Mouse (Mus musculus) bone marrow, adult 2 months (tissue): ENCODE data around the gene Fzr1. TPM values are rescaled to one million over a fixed set of nuclear protein-coding genes. Genes with fewer than 3 reads are reported as not detected.
A peak's percentile ranks its signal among the peaks of the same experiment; 100 is the strongest.

Experiments used
- H3K27ac ChIP-seq: fragments of 200-500 bp; 2 replicates; pipeline ENCODE4 v1.5.1; 2012; ENCODE audit warnings: low read depth, mild to moderate bottlenecking, control low read depth, inconsistent platforms, low read length; ENCODE audit not compliant: control insufficient read depth, poor library complexity, insufficient read depth
- H3K4me1 ChIP-seq: fragments of 200-500 bp; 2 replicates; pipeline ENCODE4 v1.6.1; 2011; ENCODE audit warnings: low read length; ENCODE audit not compliant: control insufficient read depth, insufficient read depth
- H3K4me3 ChIP-seq: fragments of 200-500 bp; replicated peaks from 2 replicates; pipeline ENCODE3; 2011; ENCODE audit warnings: mild to moderate bottlenecking, low read depth, low read length, control low read depth; ENCODE audit not compliant: control insufficient read depth
- CTCF ChIP-seq: fragments of 200-500 bp; IDR thresholded peaks from 2 replicates; pipeline ENCODE4 v1.5.1; 2011; ENCODE audit warnings: low read length, control low read depth; ENCODE audit not compliant: control insufficient read depth, insufficient read depth
- POLR2A ChIP-seq: fragments of 200-500 bp; IDR thresholded peaks from 2 replicates; pipeline ENCODE4 v1.6.1; 2011; ENCODE audit warnings: low read depth, mild to moderate bottlenecking, control low read depth, low read length, borderline replicate concordance; ENCODE audit not compliant: control insufficient read depth
- WGBS: fragments of 180-500 bp; shearing (Covaris S2); methylation state at CpG from one replicate; pipeline ENCODE4 v1.1.7; 2018; 5-methylcytosine and 5-hydroxymethylcytosine counted together
- polyA plus RNA-seq: library from polyadenylated mRNA; stranded (reverse); fragments of >200 nt; gene quantifications from 2 replicates; pipeline ENCODE4 v1.2.4, GENCODE M21; 2011; ENCODE audit warnings: low replicate concordance; ENCODE audit not compliant: missing spikeins, insufficient read depth, insufficient read length

The Fzr1 gene
- polyA plus RNA-seq, result 126 and 131 TPM in 2 replicates

DNA sequence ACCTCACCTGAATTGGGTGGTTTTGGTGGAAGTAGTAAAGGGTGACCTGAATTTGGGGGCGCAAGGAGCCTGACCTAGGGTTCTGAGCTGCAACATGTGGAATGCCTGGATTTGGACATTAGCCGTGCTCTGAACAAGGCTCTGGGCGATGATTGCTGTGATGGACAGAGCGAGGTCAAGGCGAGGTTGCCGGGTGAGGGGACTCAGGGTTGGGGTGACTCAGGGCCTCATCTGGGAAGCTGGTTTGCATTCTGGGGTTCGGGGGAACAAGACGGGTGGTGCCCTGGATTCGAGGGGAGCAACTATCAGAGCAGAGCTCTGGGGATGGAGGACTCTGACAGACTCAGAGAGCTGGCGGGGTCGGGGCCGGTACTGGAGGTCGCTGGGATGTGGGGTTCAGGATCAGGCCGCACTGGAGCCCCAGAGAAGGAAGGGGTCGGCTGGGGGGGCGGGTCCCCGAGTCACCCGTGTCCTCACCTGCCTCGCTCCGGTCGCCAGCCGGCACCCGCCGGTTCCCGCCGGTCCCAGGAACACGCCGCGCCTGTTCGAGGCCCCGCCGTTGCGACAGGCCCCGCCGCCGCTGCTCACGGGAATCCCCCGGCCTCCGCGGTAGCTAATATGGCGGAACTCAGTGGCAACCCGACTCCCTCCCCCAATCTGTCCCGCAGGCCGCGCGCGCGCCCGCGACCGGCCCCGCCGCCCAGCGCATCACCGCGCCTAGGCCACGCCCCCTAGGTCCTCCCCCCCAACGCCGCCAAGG, at the start of gene Fzr1:
TSS of gene Fzr1 (minus strand) at position 724 of the 760 bp plus-strand sequence.
- peaks cover 4% of the 10 kb centered on the region for H3K4me1 ChIP-seq
- peak; percentile 89 for TF ChIP-seq POLR2A
- TF ChIP-seq CTCF, result no peak
- H3K27ac ChIP-seq, result peak within 1 kb of the TSS; percentile 74
- WGBS, result 1% methylated on average over 59 of the region's 59 CpGs
- H3K4me3 ChIP-seq, result peak within 1 kb of the TSS; percentile 85

DNA sequence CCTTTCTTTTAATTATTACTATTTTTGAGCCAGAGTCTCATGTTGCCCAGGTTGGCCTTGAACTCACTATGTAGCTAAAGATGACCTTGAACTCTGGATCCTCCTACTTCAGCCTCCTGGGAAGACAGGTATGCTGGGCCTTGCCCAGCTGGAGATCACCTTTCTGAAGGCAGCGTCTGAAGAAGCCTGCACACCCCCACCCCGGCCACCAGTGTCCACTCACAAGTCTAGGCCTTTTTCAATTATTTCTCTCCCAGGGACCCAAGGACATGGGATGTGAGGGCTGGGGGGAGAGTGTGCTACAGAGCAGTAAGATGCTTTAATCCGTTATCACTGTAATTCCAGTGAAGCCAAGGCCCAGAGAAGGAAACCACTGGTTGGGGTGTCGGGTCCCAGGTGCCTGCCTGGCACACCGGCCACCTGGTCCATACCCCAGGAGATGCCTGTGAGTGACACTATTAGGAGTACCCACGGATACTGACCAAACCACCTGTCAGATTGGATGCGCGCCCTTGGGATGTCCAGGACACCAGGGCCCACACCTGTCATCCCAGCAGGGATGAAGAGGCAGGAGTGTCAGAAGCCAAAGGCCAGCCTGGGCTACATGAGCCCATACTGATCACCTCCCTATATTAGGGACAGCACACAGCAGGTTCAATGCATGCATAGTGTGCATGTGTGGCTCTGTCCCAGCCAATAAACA, 49.6 kb upstream of the Fzr1 start:
- 91% methylated on average over 8 of the region's 8 CpGs for WGBS
- peaks cover 10% of the 10 kb centered on the region for H3K4me1 ChIP-seq
- TF ChIP-seq POLR2A, result no peak
- no peak for TF ChIP-seq CTCF
- no peak overlapping the region for H3K27ac ChIP-seq
- no peak overlapping the region for H3K4me3 ChIP-seq

DNA sequence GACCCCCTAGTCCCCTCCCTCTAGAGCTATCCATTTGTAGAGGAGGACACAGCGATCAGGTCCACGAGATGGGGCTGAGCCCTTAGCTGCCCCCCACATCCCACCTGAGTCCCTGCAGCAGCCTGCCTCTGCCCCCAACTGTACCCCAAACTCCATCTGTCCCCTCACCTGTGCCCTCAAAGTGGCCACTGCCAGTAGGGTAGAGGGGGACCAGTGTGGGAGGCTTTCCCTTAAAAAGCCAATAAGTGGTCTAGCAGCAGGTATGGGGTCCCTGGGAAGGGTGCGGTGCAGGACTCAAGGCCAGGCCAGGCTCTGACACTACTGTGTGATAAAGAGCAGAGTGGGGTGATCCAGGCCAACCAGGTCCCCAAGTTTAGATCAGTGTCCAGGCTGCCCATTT, 49.0 kb upstream of the Fzr1 start:
- H3K27ac ChIP-seq, result no peak overlapping the region
- TF ChIP-seq CTCF (no peak), POLR2A (no peak)
- H3K4me3 ChIP-seq, result peak overlapping the region; percentile 15
- peaks cover 8% of the 10 kb centered on the region for H3K4me1 ChIP-seq
- 45% methylated on average over 3 of the region's 3 CpGs for WGBS

DNA sequence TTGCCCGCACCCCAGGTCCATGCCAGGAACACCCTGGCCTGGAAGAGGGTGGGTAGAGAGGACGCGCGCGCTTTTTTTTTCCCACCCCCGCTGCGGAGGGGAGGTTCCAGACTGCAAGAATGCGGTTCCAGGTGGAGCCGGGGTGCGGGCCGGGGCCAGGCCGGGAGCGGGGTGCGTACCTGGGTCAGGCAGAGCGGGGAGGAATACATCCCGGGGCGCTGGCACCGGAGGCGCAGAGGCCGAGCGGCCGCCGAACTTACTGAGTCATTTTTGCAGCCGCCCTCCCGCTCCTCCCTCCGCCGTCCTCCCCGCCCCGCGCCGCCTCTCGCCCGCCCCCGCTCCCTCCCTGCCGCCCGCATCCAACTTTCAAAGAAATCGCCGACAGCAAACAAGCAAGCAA, 48.6 kb upstream of the Fzr1 start:
- under 1% methylated on average over 38 of the region's 38 CpGs for WGBS
- Histone ChIP-seq H3K4me1 (peaks cover 7% of the 10 kb centered on the region), H3K27ac (peak overlapping the region; percentile 29; the same call in 1 of the 2 replicates), H3K4me3 (peak overlapping the region; percentile 52)
- TF ChIP-seq POLR2A, result peak; percentile 25; the same call in 1 of the 2 replicates
- no peak for TF ChIP-seq CTCF

DNA sequence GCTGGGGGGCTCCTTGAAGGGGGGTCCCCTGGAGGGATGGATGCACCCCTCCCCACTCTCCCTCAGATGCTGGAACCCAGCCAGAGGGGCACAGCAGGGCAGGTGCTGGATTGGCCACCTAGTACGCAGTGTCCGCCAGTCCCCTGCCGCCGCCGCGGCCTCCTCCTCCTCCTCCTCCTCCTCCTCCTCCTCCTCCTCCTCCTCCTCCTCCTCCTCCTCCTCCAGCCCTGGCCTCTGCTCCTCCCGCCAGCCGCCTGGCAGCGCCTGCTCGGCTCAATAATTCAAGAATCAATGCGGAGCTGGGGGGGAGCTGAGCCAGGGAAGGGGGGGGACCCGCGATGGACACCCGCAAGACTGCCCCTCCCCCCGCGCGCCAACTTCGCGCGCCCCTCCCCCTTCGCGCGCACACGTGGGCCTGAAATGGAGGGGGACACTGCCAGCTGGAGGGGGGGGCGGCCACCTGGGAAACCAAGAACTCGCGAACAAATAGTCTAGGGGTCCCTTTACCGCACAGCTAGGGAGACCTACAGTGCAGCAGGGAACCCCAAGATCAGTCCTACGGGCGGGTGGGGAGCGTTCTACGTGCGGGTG, 47.9 kb upstream of the Fzr1 start:
- TF ChIP-seq POLR2A, result no peak
- no peak for TF ChIP-seq CTCF
- no peak overlapping the region for H3K27ac ChIP-seq
- whole genome bisulfite sequencing, result 1% methylated on average over 29 of the region's 33 CpGs
- H3K4me1 ChIP-seq, result peaks cover 4% of the 10 kb centered on the region; the same call in 1 of the 2 replicates
- H3K4me3 ChIP-seq, result peak overlapping the region; percentile 52

DNA sequence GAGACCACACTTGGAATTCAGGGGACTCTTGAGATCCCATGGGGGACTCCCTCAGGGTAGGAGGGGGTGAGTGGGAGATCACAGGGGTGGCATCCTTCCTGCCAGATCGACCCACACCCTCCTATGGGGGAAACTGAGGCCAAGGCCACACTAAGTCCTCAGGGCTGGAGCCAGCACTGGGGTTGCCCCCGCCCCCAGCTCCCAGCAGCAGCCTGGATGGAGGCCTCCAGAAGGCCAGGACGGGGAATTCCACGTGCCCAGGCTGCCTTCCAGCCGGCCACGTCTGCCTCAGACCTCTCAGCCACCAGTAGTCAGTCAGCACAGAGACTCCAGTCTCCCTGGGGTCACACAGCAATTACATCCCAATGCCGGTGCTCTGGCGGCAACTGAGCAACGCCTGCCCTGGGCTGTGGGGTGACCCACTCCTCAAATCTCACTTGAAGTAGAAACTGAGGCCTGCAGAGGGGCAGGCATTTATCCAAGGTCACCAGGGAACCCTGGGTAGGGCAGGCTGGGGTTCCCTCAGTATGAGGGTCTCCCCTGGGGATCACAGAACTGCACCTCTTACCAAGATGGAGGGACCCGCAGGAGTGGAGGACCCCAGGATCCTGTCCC, 47.0 kb upstream of the Fzr1 start:
- 65% methylated on average over 10 of the region's 10 CpGs for WGBS
- Histone ChIP-seq H3K27ac (no peak overlapping the region), H3K4me1 (peaks cover 4% of the 10 kb centered on the region; the same call in 1 of the 2 replicates), H3K4me3 (no peak overlapping the region)
- TF ChIP-seq CTCF (no peak), POLR2A (no peak)

DNA sequence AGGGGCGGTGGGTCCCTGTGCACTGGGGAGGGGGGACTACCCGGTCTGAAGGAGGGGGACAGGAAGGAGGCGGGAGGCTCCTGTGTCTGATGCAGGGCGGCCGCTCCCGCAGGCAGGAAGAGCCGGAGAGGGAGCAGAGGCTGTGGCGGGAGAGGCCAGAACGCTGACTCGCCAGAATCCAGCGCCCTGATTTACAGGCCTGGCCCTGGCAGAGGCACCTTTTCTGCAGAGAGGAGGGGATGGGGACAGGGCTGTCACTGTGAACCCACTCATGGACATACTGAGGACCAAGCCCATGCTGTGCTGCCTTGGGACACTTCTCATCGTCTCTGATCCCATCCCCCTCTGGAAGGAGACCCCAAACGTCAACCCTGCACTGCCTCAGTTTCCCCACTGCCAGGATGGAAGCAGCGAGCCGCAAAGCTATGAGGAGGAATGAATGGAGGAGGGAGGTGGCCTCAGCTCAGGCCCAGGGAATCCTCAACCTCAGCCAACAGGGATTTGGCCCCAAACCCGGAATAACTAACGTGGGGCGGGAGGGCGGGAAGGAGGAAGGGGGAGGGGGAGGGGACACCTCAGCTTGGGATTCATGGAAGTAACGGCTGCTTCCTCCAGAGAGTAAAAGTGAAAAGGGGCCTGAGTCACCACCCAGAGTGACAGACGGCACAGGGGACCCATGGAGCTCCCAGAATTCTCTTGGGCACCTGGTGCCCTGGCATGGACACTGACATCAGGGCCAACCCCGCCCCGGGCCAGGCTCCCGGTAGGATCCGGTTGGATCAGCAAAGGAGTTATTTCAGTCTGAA, 46.1 kb upstream of the Fzr1 start:
- H3K27ac ChIP-seq, result no peak overlapping the region
- WGBS, result 41% methylated on average over 25 of the region's 25 CpGs
- H3K4me3 ChIP-seq, result no peak overlapping the region
- H3K4me1 ChIP-seq, result peaks cover 4% of the 10 kb centered on the region; the same call in 1 of the 2 replicates
- TF ChIP-seq POLR2A (no peak), CTCF (no peak)
